Mouse (Mus musculus) MEL (cell line): Measurements from ENCODE around the gene Dcps.

Source experiments
- CHD2 ChIP-seq: IDR thresholded peaks from 2 replicates; pipeline ENCODE4 v1.6.1; 2011; ENCODE audit warnings: low read length, improper control_type of control experiment
- CTCF ChIP-seq, 3 experiments: IDR thresholded peaks in 2 of 3; conservative IDR thresholded peaks in 1 of 3; 2 replicates each; pipeline ENCODE4 v1.5.1; 2011 to 2012; ENCODE audit warnings: low read length in 3 of 3, low read depth in 2 of 3, mild to moderate bottlenecking in 2 of 3, improper control_type of control experiment in 1 of 3, inconsistent platforms in 1 of 3, mixed read lengths in 1 of 3, moderate library complexity in 1 of 3; ENCODE audit not compliant: control insufficient read depth in 1 of 3, insufficient read depth in 1 of 3, poor library complexity in 1 of 3, severe bottlenecking in 1 of 3
- EP300 ChIP-seq, 2 experiments: IDR thresholded peaks; 2 replicates each; pipeline ENCODE4 v1.6.1; 2011; ENCODE audit warnings: improper control_type of control experiment in 2 of 2, low read length in 2 of 2, low read depth in 1 of 2, mild to moderate bottlenecking in 1 of 2
- GABPA ChIP-seq: IDR thresholded peaks from 2 replicates; pipeline ENCODE4 v1.6.1; 2012; ENCODE audit warnings: low read depth, mild to moderate bottlenecking, inconsistent platforms, low read length, improper control_type of control experiment, moderate library complexity
- GATA1 ChIP-seq: IDR thresholded peaks from 2 replicates; pipeline ENCODE4 v1.6.1; 2011; ENCODE audit warnings: low read depth, low read length, improper control_type of control experiment
- HCFC1 ChIP-seq: IDR thresholded peaks from 2 replicates; pipeline ENCODE4 v1.6.1; 2012; ENCODE audit warnings: low read depth, mild to moderate bottlenecking, inconsistent platforms, low read length, improper control_type of control experiment, moderate library complexity
- KAT2A ChIP-seq: conservative IDR thresholded peaks from 2 replicates; pipeline ENCODE4 v1.6.1; 2012; ENCODE audit warnings: low read depth, low read length, improper control_type of control experiment, inconsistent platforms
- MAFK ChIP-seq: IDR thresholded peaks from 2 replicates; pipeline ENCODE4 v1.6.1; 2011; ENCODE audit warnings: low read depth, mild to moderate bottlenecking, low read length, improper control_type of control experiment, borderline replicate concordance
- MAX ChIP-seq: IDR thresholded peaks from 2 replicates; pipeline ENCODE4 v1.6.1; 2011; ENCODE audit warnings: low read length, improper control_type of control experiment
- NELFE ChIP-seq: IDR thresholded peaks from 2 replicates; pipeline ENCODE4 v1.6.1; 2011; ENCODE audit warnings: low read depth, low read length, improper control_type of control experiment
- POLR2A ChIP-seq, 2 experiments: IDR thresholded peaks; 2 replicates each; pipeline ENCODE4 v1.6.1; 2011 to 2012; ENCODE audit warnings: low read length in 2 of 2, mild to moderate bottlenecking in 2 of 2, control low read depth in 1 of 2, improper control_type of control experiment in 1 of 2, low read depth in 1 of 2, moderate library complexity in 1 of 2; ENCODE audit not compliant: control insufficient read depth in 1 of 2, insufficient read depth in 1 of 2, poor library complexity in 1 of 2
- POLR2AphosphoS2 ChIP-seq: IDR thresholded peaks from 2 replicates; pipeline ENCODE4 v1.6.1; 2011; ENCODE audit warnings: low read length, improper control_type of control experiment
- UBTF ChIP-seq: IDR thresholded peaks from 2 replicates; pipeline ENCODE4 v1.6.1; 2012; ENCODE audit warnings: low read depth, mild to moderate bottlenecking, inconsistent platforms, low read length, improper control_type of control experiment, moderate library complexity, borderline replicate concordance; ENCODE audit not compliant: insufficient read depth
- ZNF384 ChIP-seq: IDR thresholded peaks from 2 replicates; pipeline ENCODE4 v1.6.1; 2012; ENCODE audit warnings: low read depth, mild to moderate bottlenecking, inconsistent platforms, low read length, improper control_type of control experiment

- TF ChIP-seq MAFK = no peak
- TF ChIP-seq GATA1 = no peak
- no peak for TF ChIP-seq CTCF (IDR thresholded peaks at IDR 0.05 in 2 of 3, conservative IDR thresholded peaks at IDR 0.05 in 1 of 3; ENCODE audit: control insufficient read depth in 1 of 3, insufficient read depth in 1 of 3, low read depth in 2 of 3, low read length in 3 of 3, poor library complexity in 1 of 3, severe bottlenecking in 1 of 3)
- TF ChIP-seq HCFC1 = no peak
- no peak for TF ChIP-seq EP300 (IDR thresholded peaks at IDR 0.05; ENCODE audit: low read depth in 1 of 2, low read length in 2 of 2)
- no peak for TF ChIP-seq POLR2AphosphoS2
- no peak for TF ChIP-seq ZNF384
- TF ChIP-seq NELFE = no peak
- TF ChIP-seq GABPA = no peak
- TF ChIP-seq POLR2A (IDR thresholded peaks at IDR 0.05; ENCODE audit: control insufficient read depth in 1 of 2, insufficient read depth in 1 of 2, low read depth in 1 of 2, low read length in 2 of 2, poor library complexity in 1 of 2) = no peak
- no peak for TF ChIP-seq CHD2
- no peak for TF ChIP-seq MAX
- no peak for TF ChIP-seq UBTF
- TF ChIP-seq KAT2A = no peak
Observed at GRCm38 (mm10) chr9:35124678-35124955, 51.2 kb downstream of the Dcps start.
